Mouse (Mus musculus) G1E-ER4 (cell line): ENCODE results near the gene Actg1. TPM values are rescaled to one million over a fixed set of nuclear protein-coding genes. Genes with fewer than 3 reads are reported as not detected.

Source experiments
- GATA1 ChIP-seq: IDR thresholded peaks from one replicate; pipeline ENCODE4 v1.8.0; 2012; ENCODE audit warnings: low read length, inconsistent platforms
- polyA plus RNA-seq: library from polyadenylated mRNA; stranded (reverse); fragments of >175 nt; gene quantifications from 2 replicates; pipeline ENCODE4 v1.2.3, GENCODE M21; 2012

Gene Actg1
- polyA plus RNA-seq, 1 experiment, result 103 TPM

DNA sequence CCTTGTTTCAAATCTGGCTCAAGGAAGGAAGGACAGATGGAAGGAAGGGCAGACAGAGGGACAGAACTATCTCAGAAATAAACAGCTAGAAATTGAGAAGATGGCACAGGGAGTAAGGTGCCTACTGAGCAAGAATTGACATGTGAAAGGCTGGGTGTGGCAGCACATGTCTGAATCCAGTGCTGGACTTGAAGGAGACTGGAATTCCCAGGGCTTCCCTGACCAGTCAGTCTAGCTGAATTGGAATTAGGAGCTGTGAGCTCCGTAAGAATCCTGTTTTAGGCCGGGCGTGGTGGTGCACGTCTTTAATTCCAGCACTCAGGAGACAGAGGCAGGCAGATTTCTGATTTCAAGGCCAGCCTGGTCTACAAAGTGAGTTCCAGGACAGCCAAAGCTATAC is 6.7 kb downstream of the Actg1 start:
- TF ChIP-seq GATA1, result no peak

DNA sequence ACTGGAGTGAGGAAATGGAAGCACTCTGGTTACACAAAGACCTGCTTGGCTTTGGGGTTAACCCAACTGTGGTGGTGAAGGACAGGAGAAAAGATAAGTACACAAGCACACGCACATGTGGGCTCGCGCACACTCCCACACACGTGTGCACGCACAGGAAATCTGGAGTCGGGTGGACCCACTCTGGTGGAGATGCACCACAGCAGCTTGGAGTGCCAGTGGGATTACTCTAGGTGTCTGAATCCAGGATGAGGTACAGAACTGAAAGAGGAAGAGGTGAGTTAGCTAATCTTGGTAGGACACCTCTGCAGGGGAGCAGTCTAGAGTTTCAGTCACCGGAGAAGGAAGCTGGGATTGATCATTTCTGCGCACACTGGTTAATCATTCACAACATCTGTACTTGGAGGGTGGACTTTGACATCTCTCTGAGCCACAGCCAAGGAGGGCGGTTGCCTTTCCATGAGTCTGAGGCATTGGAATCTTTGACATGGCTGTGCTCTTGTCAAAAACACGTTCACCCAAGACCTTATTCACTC is 8.3 kb downstream of the Actg1 start:
- no peak for TF ChIP-seq GATA1

DNA sequence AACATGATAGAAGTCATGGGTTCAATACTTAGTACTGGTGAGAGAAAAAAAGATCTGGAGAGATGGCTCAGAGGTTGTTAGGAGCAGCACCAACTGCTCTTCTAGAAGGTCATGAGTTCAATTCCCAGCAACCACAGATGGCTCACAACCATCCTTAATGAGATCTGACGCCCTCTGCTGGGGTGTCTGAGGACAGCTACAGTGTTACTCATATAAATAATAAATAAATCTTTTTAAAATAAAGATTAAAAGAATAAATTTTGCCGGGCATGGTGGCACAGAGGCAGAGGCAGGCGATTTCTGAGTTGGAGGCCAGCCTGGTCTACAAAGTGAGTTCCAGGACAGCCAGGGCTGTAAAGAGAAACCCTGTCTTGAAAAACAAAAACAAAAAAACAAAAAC is 9.6 kb downstream of the Actg1 start:
- TF ChIP-seq GATA1, result no peak

DNA sequence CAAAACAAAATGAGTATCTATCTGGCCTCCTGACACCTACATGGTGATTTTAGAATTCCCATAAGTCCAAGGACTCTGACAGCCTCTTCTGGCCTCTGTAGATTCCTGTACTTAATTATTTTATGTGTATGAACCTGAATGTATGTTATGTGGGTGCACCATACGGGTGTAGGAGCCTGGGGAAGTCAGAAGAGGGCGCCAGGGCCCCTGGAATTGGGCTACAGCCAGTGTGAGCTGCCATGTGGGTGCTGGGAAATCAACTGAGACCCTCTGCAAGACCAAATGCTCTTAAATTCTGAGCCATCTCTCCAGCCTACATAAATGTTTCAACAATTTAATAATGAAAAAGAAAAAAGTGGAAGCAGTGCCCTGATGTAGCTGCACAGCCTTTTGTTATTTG is 10.9 kb downstream of the Actg1 start:
- no peak for TF ChIP-seq GATA1

DNA sequence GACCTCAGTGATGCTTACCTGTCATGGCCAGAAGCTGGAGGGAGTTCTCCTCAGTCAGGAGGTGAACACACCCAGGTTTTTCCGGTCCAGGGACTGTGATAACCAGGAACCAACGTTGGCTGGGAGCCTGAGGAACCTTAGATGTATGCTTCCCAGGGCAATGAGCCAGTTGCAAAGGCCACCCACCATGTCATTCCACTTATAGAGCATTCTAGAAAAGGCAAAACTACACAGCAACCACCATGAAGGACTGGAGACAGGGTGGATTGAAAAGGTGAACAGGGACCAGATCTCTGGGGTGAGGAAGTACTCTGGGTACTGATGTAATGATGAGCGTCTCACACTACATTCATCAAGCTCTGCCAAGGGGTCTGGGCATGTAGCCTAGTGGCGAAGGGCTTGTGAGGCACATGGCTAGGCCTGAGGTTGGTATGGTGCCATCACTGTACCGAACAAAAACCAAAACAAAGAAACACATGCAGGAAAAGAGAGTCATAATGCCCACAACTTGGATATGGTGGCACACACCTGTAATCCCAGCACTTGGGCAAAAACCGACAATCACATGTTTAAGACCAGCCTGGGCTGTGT is 12.8 kb downstream of the Actg1 start:
- TF ChIP-seq GATA1, result no peak

DNA sequence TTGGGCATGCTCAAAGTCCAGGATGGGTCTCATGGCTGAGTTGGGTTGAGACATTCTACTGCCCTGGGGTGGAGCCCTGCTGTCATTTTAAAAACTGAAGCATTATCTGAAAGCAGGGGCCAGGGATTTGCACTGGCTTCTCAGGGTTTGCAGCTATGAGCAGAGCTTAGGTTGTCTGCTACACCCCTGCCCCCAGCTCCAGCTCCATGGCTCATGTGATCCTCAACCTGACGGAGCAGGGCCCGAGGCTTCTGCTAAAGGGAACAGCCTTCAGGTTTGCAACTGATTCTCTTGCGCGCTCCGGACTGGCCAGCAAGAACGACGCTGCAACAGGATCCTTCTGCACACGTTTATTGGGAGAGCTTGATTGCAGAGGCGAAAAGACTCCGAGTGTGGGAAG is 28.2 kb downstream of the Actg1 start:
- TF ChIP-seq GATA1, result no peak

DNA sequence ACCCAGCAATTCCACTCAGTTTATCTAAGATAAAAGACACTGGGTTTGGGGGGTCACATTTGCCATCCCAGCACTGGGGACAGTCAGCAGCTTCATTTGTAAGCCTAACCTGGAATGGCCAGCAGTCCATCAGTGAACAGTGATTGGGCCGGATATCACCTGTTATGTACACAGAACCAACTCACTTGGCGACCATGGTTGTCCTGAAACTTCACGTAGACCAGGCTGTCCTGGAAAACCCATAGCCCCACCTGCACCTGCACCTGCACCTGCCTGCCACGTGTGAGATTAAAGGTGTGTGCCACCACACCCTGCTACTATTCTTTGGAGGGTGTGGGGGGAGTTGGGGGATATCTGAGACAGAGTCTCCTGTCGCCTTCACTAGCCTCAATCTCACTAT is 29.0 kb downstream of the Actg1 start:
- no peak for TF ChIP-seq GATA1

- TF ChIP-seq GATA1, result no peak
Measured at GRCm38 (mm10) chr11:120317456-120317855, 30.9 kb downstream of the Actg1 start.

DNA sequence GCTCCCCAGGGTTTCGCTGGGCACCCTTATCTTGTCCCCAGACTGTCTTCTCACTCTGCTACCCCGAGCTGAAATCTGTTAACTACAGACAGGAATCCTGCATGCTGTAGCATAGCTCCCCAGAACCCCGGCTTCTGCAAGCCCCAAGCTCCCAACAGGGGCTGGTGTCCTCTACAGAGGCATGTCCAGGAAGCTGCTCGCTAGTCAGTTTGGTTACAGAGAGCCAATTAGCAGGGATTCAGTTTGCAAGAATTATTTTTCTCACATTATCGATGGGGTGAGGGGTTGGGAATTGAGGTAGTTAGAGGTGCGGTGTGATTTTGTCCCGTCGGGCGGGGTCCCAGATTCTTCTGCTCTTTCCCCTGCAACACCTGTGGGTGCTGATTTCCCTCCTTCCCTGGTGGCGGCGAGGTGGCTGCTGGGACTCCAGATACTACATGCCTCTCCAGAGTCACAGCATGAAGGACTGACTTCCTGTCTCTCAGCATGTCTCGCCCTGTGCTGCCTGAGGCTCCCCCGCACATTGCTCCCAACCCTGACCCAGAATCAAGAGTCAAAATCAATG is 31.6 kb downstream of the Actg1 start:
- no peak for TF ChIP-seq GATA1

DNA sequence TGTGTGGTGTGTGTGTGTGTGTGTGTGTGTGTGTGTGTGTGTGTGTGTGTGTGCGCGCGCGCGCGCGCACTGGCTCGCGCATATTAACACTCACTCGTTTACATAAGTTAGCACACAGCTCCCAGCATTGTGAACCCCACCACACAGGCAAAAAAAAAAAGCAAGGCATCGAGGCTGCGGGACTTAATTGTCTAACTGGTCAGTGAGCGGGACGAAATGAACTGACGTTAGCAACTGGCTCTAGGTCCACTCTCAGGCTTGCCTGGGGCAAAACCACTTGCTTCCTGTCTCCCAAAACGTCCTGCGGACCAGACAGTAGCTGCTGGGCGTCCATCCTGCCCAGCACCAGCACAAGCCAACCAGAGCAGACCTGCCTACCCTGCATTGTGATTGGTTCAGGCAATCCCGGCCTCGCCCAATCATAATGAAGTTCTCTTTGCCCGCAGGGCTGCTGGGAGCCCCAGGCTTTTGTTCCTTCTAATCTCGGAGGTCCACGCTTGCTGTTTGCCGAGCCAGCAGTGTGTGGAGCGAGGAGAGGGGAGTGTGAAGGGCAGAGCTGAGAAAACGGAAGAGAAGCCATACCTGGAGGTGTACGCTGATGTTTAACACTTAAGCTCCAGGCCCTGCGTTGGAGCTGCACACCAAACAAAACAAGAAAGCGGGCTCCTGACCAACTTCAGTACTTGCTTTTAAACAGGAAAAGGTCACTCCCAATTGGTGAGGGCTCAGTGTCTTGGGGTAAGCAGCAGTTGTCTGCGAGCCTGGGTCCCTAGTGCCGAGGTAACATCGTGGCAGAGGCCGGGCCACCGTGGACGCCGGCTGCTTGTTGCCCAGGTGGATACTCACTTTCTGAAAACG is 32.3 kb downstream of the Actg1 start:
- no peak for TF ChIP-seq GATA1

- no peak for TF ChIP-seq GATA1
Measured at GRCm38 (mm10) chr11:120315416-120315761, 33.0 kb downstream of the Actg1 start.

DNA sequence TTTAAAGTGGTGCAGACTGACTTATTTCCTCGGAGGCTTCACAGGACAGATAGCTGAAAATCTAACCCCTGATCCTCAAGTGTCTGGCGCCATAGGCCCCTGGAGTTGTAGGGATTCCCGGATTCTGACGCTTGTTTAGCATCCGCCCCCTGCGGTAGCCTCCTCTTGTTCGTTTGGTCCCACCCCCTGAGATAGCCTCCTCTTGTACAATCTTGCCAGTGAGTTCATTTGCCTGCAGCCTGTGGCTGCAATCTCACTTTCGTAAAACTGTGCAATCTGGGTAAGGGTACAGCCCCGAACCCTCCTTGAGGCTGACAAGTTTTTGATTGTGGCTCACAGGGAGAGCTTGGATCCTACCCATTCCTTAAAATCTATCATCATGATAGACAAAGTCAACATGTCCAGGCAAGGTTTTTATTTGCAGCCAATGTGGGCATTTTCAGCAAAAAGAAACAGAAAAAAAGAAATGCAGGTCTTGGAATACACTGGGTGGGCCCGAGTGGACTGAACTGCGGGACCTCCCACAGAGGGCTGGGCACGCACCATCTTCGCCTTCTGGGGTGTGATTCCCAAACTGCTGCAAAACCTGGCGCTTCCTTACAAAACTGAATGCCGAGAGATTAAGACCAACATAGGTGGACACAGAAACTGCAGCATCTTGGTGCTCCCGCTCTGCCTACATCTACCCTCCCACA is 33.5 kb downstream of the Actg1 start:
- no peak for TF ChIP-seq GATA1

GRCm38 (mm10) chr11:120313906-120314685 is 34.2 kb downstream of the Actg1 start:
- no peak for TF ChIP-seq GATA1

DNA sequence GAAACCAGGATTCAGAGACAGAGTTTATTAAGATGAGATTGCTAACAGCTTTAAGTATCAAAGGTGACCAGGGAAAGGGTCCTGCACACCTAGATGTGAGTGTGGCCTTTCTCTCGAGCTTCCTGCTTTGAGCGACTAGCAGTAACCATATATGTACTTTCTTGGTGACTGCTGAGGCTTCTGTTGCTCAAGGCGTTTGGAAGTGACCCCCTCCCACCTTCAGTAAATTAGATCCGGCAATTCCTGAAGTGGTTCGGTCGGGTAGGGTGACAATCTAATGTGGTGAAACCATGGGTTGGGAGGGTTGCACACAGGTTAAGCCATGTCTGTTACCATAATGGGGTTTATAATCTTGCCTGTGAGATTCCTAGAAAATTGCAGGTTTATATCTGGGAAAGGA is 36.3 kb downstream of the Actg1 start:
- TF ChIP-seq GATA1, result no peak

DNA sequence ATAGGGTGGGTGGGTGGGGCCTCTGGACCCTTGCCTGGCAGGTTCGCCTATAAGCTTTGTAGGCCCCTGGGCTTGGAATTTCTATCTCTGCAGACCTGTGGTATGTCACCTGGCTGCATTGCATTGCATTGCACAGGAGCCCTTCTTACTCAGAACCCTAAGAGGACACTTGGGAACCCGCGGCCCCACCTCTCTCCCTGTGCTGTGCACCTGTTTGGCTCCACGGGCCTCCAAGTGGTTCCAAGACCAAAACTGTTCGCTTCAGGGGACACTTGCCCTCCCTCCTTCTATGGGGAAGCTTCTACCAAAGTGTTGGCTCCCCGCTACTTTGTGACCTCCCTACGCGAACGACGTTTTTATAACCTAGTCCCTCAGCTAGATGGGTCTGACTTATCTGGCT is 36.8 kb downstream of the Actg1 start:
- TF ChIP-seq GATA1, result no peak

DNA sequence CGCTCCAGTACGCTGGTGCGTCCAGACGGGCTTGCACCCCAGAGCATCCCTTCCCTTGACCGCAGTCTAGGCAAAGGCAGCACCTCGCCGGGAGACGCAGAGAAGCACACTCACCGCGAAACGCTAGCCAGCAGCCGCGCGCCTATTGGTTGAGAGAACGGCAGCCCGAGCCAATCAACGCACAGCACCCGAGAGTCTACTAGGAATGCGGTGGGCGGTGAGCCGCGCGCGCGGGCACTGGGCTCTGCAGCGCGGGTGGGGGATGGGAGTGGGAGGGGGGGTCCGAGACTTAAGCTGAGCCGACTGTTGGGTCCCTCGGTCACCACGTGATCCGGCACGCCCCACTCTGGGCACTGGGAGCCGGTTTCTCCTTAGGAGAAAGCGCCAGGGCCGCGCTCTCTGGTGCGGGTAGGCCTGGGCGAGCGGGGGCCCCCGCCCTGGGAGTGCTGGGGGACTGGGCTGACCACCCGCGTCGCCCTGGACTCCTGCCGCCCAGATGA is 37.5 kb downstream of the Actg1 start:
- TF ChIP-seq GATA1, result no peak
